Mouse (Mus musculus): ENCODE data around the gene Dsn1.

The Dsn1 gene

DNA sequence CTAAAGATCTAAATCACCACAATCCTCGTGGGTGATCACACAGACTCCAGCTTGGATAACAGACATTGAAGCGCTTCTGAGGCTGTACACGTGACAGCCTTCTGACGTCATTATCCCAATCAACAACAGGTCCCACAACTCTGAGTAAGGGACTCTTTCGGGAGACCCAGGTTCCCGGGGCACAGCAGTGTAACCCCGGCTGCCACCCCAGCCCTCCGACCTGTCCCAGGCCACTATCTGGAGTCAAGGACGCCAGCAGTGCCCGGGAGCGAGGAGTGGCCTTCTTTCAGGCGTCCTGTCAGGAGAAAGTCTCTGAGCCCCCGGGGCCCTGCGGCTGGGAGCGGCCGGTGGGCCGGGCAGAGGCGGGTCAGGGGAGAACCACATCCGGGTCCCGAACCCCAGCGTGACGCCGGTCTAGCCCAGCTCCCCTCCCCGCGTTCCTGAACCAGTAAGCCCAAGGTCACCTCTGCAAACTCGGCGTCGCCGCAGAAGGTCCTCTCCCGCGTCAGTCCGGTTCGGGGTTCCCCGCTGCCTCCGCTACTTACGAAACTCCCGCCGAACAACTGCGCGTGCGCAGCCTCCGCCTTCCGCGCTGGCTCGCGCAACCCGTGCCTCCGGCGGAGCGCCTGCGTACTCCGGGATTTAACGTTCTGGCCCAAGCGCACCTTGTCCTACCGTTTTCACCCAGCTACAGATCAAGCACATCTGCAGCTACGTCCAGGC, at the start of gene Dsn1:
Gene Dsn1, minus strand, starts transcription at position 644 of the 723 bp plus-strand sequence.
- peak; percentile 94 for DNase-seq (ENCODE audit: low read depth, low spot score)

DNA sequence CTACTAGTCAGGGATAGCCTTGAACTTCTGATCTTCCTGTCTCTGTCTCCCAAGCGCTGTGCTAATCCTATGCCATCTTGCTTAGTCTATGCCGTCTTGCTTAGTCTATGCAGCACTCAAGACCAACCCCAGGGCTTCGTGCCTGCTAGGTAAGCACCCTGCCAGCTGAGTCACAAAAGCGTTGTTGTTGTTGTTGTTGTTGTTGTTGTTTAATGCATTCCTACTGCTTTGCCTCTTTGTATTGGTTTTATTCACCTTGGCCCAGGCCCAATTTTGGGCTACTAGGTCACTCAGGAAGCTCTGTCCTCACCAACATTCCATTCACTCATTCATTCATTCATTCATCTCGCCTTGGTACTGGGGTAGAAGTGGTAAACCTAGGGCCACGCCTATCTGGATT, 48.8 kb upstream of the Dsn1 start:
- DNase-seq (ENCODE audit: low read depth, low spot score): no peak

DNA sequence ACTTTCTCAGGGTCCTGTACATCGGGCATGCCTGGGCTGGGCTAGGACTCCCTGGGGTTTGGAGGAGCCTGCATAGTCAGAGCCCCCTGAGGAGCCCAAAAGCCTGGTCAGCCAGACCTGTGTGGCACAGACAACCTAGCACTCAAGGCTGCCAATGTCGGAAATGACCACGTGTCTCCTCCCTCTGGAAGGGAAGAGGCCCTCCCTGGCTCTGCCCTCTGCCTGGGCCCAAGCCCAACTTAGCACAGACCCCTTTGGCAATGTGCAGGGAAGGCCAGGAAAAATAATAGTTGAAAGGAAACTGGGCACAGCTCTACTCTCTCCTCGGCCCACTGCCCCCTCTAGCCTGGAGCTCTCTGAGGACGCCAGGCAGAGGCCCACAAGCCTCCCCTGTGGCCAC, 47.9 kb upstream of the Dsn1 start:
- peak; percentile 75 for DNase-seq (ENCODE audit: low read depth, low spot score)

DNA sequence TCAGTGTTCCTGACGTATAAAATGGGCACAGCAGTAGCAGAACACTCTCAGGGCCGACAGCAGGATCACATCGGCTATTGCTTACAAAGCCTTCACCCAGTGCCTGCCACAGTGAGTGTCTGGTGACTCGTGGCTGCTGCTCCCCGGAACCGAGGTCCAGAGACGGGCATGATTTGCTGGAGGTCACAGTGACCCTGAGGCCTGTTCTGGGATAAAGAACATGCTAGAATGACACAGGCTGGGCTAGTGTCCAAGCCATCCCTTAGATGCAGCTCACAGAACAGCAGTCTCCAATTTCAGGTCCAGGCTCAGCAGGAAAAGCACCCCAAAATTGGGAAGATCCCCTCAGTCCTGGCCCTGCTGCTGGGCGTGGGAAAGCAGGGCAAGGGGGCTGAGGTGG, 47.3 kb upstream of the Dsn1 start:
- DNase-seq (ENCODE audit: low read depth, low spot score): peak; percentile 50

DNA sequence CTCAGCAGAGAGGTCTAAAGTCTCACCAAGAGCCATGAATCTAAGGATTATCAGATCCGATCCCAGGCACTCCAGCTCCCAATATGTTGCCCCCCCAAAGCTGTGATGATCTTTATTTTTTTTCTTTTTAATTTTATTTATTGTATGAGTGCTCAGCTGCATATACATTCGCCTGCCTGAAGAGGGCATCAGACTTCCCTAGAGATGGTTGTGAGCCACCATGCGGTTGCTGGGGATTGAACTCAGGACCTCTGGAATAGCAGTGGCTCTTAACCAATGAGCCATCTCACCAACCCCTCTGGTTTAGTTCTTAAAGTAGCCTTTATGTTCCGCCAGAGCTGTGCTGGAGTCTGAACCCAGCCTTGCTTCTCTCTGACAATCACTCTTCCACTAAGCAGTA, 46.8 kb upstream of the Dsn1 start:
- no peak for DNase-seq (ENCODE audit: low read depth, low spot score)

DNA sequence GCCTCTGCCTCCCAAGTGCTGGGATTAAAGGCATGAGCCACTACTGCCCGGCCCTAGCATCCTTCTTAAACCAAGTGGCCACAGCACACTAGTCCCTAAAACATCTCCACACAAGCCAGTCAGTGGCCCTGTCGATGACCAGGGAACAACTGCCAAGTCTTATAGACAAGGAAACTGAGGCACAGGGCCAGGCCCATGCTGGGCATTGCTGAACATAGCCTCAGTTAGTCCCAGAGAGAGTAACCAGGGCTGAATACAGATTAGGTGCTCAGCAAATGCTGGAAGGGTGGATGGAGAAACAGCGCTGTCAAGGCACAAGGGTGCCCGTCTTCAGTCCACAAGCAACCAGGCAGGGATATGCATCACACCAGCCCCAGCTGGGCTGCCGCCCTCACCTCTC, 46.2 kb upstream of the Dsn1 start:
- no peak for DNase-seq (ENCODE audit: low read depth, low spot score)

DNA sequence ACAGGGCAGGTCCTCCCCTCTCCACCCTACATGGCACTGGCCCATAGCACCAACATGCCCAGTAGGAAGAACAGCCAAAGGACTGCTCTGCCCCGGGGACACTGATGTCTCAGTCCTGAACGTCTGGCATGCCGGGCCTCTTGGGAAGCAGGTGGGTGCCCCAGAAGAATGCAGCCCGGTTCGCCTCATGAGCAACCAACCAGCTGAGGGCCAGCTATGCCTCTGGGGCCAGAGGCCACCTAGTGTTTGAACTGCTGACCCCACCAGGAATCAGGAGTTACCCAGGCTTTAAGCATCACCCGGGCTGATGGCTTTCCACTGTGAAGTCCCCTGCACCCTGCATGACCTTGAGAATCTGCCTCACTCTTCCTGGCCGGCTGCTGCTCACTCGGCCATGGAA, 45.5 kb upstream of the Dsn1 start:
- no peak for DNase-seq (ENCODE audit: low read depth, low spot score)

DNA sequence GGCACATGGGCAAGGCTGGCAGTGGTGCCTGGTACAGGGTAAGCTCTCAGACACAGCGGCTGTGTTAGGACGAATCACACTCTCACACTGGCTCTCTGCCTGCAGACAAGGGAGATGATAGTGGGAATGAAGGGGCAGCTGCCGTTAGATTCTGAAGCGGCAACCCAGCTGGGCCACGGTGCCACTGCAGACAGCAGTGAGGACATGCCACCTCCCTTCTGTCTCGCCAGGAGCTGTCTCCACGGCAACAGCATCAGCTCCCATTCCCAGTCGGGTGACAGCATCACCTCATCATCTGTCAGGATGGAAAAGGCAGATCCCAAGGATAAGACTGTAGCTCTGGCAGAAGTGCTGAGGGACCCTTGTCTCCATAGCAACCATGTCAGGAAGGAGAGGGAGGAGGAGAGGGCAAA, 42.9 kb upstream of the Dsn1 start:
- peak; percentile 91 for DNase-seq (ENCODE audit: low read depth, low spot score)

DNA sequence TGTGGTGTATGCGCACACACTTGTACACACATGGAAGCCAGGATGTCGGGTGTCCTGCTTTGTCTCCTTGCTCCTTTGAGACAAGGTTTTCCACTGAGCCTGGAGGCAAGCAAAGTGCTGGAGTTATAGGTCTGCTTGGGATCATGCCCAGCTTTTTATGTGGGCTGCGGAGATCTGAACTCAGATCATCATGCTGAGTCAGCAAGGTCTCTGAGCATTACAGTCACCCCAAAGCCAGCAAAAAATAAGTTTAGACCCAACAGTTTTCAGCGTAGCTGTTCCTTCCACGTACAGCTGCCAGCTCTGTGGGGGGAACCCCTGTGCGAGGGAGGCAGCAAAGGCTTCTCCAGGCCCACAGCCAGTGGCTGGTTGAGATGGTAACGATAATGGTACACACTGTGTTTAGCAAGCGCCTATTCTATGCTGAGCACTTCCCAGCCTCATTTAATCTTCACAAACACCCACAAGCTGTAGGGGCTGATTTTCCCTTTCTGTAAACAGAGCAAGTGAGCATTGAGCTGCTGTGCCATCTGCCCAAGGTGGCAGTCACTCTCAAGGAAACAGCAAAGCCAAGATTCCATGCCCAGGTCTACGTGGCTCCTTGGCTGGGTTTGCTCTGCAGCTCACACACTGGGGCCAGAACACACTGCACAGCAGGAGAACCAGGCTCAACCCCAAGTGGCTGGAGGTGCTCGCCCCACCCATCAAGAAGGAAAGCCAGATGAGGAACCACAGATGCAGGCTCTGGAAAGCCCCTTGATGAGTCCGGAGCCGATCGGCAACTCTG, 41.6 kb upstream of the Dsn1 start:
- peak; percentile 93 for DNase-seq (ENCODE audit: low read depth, low spot score)

DNA sequence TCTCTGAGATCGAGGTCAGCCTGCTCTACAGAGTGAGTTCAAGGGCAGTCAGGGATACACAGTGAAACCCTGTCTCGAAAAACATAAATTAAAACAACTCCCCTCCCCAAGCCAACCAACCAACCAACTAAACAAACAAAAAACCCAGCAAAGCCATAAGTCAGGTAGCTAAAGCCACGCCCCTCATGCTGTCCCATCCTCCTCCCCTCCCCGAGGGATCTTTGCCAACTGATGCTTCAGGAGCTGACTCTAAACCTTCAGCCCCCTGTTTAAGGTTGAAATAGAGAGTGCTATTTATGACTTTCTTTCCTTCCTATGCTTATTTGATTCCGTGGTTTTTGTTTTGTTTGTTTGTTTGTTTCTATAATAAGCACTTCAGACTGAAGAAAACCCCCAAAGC, 40.0 kb upstream of the Dsn1 start:
- peak; percentile 58 for DNase-seq (ENCODE audit: low read depth, low spot score)

DNA sequence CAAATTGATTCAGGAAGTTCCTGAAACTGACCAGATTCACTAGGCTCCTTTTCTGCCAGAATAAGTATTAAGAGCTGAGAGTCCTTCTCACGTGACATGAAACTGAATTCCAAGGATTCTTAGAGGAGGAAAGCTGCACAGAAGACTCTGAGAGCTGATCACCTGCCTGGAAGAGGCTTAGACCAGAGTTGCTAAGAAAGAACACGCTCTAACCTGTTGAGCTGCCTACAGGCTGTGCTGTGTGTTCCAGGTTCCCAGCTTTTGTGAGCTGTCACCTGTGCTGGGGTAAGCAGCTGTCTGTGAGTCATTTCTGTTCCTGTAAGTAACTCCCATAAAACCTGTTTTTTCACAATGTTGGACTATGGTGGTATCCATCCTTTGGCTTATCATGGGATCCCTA, 39.0 kb upstream of the Dsn1 start:
- DNase-seq (ENCODE audit: low read depth, low spot score): no peak

DNA sequence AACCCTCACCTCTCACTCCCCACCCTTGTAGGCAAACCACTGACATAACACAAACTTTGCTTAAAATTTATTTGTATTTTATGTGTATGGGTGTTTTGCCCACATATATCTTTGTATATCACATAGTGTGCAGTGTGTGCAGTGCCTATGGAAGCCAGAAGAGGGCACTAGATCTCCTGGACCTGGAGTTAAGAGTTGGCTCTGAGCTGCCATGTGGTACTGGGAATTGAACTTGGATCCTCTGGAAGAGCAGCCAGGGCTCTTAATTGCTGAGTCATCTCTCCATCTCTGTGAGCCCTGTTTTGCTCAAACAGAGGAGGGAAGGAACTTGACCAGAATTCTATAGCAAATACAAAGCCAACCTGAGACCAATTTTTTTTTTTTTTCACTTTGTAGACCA, 37.0 kb upstream of the Dsn1 start:
- peak; percentile 46 for DNase-seq (ENCODE audit: low read depth, low spot score)

DNA sequence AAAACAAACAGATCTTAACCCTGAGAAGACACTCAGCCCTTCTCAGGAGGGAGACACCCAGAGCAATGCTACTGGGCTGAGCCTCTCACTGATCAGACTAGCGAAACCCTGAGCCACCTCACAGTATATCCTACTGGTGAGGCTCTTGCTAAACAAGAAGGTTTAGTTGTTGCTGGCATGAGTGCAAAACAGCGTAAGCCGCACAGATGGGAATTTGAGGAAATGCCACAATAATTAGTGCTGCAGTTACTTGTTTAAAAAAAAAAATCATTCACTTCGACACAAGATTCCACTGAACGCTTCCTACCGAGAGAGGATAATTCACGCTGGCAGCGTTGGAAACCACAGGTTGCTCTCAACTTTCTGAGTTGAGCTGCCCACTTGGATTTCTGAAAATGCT, 36.6 kb upstream of the Dsn1 start:
- peak; percentile 83 for DNase-seq (ENCODE audit: low read depth, low spot score)

DNA sequence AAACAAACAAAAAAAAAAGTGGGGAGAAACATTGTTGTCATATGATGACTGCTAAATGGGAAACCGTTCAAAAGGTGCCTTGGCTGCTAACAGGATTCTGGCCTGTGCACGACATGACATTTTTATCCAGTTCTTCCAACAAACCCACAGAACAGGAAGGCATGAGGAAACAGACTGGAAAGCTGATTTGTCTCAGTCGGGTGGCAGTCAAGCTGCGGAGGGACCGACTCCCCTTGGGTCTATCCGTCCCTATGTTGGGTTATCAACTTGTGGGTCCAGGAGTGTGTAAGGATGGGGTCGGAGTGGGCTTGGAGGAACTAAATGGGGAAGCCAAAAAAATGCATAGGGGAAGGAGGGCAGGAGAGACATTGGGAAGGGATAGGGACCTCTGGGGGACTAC, 34.5 kb upstream of the Dsn1 start:
- DNase-seq (ENCODE audit: low read depth, low spot score): peak; percentile 46

DNA sequence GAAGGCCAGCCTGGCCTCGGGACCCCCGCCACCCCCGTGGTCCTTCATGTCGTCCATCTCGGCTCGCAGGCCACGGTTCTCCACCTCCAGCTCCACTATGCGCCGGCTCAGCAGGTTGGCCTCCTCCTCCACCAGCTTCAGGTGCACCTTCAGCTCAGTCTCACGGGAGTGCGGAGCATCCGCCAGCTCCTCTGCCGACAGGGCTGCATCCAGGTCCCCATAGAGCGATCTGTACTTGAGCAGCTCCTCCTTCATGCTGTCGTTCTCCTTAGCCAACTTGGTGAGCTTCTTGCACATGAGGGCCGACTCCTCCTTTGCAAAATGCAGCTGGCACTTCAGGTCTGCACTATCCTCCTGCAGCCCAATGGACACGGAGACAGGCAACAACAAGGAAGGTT, 33.7 kb upstream of the Dsn1 start:
- DNase-seq (ENCODE audit: low read depth, low spot score): no peak

DNA sequence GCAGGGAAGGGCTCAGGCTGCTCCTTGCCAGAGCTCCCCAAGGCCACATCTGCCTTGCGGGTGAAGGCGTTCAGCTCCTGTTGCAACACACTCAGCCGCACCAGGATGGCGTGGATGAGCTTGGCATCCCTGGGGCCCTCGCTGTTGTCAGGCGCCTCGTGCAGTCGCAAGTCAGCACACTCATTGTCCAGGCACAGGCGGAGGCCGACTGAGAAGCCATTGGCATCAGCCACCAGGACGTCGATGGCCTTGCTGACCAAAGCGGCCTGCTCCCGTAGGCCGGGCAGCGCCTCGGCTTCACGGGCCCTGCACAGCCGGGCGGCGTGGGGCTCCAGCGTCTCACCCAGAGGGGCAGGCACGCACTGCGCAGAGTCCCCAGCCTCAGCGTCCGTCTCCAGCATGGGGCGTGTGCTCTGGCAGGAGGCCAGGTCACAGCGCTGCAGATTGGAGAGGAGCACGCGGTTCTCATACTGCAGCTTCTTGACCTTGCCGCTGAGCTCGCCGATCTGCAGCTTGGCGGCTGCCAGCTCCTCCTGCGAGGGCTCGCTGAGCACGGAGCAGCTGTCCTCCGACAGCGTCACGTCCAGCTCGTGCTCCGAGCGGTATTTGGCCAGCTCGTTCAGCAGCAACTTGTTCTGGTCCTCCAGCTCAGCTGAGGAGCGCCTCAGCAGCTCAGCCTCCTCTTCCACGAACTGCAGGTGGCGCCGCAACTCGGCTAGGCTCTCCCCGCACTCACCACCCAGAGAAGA, 33.1 kb upstream of the Dsn1 start:
- peak; percentile 83 for DNase-seq (ENCODE audit: low read depth, low spot score)

DNA sequence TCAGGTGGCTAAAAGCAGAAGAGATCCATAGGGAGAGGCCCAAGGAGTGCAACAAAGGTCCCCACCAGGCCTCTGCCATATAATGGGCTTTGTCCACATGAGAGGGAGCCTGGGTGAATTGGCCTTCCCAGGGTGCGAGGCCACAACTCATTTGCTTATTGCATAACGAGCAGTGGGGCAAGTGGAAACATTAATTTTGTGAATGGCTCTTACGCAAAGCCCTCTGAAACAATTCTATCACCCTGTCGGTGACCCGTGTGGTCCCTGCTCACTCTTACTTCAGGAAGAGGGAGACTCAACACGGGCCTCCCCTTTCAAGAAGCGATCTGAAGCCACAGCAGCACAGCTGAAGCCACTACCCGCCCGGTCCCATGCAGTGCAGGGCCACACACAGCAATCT, 30.3 kb upstream of the Dsn1 start:
- DNase-seq (ENCODE audit: low read depth, low spot score): no peak

DNA sequence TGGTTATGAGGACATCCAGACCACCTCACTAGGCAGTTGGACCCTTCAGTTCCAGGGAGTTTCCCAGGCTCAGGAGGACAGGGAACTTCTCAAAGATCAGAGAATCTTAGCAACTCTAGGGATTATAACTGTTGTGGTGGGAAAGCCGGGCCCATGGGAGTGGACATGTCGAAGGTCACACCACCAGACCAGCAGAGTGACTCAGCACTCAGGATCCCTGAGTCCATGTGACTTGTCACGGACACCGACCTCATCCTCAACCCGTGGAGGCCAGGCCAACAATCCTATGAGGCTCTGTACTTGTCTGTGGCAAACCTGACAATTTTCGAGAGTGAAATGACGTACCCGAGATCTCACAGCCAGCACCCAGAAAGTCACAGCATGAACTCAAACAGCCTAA, 29.4 kb upstream of the Dsn1 start:
- no peak for DNase-seq (ENCODE audit: low read depth, low spot score)

DNA sequence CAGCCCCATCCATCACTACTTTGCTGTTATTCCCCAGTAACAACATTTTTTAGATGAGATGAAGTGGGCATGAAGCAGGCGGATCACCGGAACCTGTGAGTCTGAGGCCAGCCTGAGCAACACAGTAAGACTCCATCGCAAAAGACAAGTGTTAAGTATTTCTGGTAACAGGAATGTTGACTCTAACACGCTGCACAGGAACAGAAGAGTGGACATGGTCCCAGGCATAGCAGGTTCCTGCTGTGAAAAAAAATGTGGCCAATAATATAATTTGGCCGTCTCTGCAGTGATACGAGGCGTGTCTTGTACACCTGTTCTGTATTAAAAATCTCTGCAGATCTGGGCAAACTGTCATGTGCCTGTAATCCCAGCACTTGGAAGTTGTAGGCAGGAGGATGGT, 28.4 kb upstream of the Dsn1 start:
- peak; percentile 94 for DNase-seq (ENCODE audit: low read depth, low spot score)

DNA sequence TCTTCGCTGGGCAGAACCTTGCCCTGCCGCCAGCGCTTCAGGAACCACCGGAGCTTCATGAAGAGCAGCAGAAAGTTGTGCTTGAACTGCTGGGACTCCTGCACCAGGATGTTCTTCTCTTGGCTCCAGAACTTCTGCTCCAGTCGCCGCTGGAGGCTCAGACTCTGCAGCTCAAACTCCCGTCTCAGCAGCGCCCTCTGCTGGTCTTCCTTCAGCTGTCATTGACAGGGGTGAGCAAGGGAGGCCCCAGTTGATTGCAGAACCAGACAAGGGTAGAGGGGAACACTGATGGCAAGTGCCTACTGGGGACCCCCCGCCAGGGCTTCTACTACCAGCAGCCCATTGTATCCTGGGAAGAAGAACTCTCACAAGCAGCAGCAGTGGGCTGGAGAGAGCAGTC, 23.9 kb upstream of the Dsn1 start:
- peak; percentile 94 for DNase-seq (ENCODE audit: low read depth, low spot score)

DNA sequence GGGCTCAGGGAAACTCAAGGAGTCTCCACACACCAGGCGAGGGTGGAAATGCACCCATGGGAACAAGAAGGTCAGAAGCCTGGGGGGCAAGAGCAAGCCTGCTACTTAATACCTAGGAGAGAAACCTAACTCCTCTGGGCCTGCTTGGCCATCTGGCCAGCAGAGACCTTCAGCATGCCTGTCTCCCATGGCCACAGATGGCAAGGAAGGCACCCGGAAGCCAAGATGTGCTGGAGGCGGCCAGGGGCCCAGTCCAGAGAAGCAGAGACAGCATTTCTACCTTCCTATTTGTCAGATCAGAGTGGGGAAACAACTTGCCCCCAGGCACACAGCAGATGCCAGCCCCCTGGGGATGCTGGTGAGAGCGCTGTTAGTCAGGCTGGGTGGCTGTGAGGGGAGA, 21.3 kb upstream of the Dsn1 start:
- DNase-seq (ENCODE audit: low read depth, low spot score): peak; percentile 66

All from brain, adult 2 months (tissue).